Mouse (Mus musculus) midbrain, embryonic 14.5 days (tissue): Measurements from ENCODE around the gene Rhobtb3. TPM values are rescaled to one million over a fixed set of nuclear protein-coding genes. Genes with fewer than 3 reads are reported as not detected.
A peak's percentile ranks its signal among the peaks of the same experiment; 100 is the strongest.
"Not testable (repeated sequence)": the region's sequence is repeated elsewhere in the genome, so short reads cannot be mapped to it uniquely, and the experiment has no call there.

ENCODE experiments used
- ATAC-seq: fragments of 200-750 bp; cut with Nextera tagmentation; 2 replicates; pipeline ENCODE4 v1.8.0; 2017; ENCODE audit warnings: moderate number of reproducible peaks, moderate library complexity; ENCODE audit not compliant: low FRiP score, low TSS enrichment
- DNase-seq: peaks from one replicate; pipeline ENCODE4 v3.0.0-alpha.2; 2015
- H3K27ac ChIP-seq: fragments of 300-500 bp; sonication (generic); replicated peaks from 2 replicates; pipeline ENCODE4 v1.5.1; 2014; ENCODE audit warnings: mild to moderate bottlenecking, low read depth, low read length, moderate library complexity
- H3K27me3 ChIP-seq: fragments of 300-500 bp; sonication (generic); 2 replicates; pipeline ENCODE4 v1.6.1; 2014; ENCODE audit warnings: low read length, control low read depth, mixed read lengths; ENCODE audit not compliant: control insufficient read depth, insufficient read depth
- H3K36me3 ChIP-seq: fragments of 300-500 bp; sonication (generic); 2 replicates; pipeline ENCODE4 v1.6.1; 2014; ENCODE audit warnings: low read length, control low read depth; ENCODE audit not compliant: control insufficient read depth, insufficient read depth
- H3K4me1 ChIP-seq: fragments of 300-500 bp; sonication (generic); 2 replicates; pipeline ENCODE4 v1.6.1; 2014; ENCODE audit warnings: mild to moderate bottlenecking, antibody characterized with exemption, low read length, control low read depth; ENCODE audit not compliant: control insufficient read depth, insufficient read depth
- H3K4me2 ChIP-seq: fragments of 300-500 bp; sonication (generic); 2 replicates; pipeline ENCODE4 v1.6.1; 2014; ENCODE audit warnings: mild to moderate bottlenecking, low read length, moderate library complexity
- H3K4me3 ChIP-seq: fragments of 300-500 bp; sonication (generic); replicated peaks from 2 replicates; pipeline ENCODE4 v1.5.1; 2014; ENCODE audit warnings: low read depth, low read length
- H3K9ac ChIP-seq: fragments of 300-500 bp; sonication (generic); replicated peaks from 2 replicates; pipeline ENCODE4 v1.6.1; 2014; ENCODE audit warnings: mild to moderate bottlenecking, low read length, moderate library complexity
- H3K9me3 ChIP-seq: fragments of 300-500 bp; sonication (generic); 2 replicates; pipeline ENCODE4 v1.6.1; 2016; ENCODE audit warnings: low read length, control low read depth, mixed read lengths; ENCODE audit not compliant: control insufficient read depth
- WGBS: fragments of 180-500 bp; shearing (Covaris S2); extraction: QIAGEN DNeasy Blood & Tissue Kit; methylation state at CpG from one replicate; pipeline ENCODE4 v1.1.7; 2014; 5-methylcytosine and 5-hydroxymethylcytosine counted together
- polyA plus RNA-seq: library from polyadenylated mRNA; unstranded; fragments of >200 nt; fragmentation: Nextera tagmentation; extraction: Ambion mirVana; gene quantifications from 2 replicates; pipeline ENCODE4 v1.2.1, GENCODE M21; 2014

Rhobtb3 gene
- polyA plus RNA-seq, 1 experiment from 2014 or later = 40.6 TPM

DNA sequence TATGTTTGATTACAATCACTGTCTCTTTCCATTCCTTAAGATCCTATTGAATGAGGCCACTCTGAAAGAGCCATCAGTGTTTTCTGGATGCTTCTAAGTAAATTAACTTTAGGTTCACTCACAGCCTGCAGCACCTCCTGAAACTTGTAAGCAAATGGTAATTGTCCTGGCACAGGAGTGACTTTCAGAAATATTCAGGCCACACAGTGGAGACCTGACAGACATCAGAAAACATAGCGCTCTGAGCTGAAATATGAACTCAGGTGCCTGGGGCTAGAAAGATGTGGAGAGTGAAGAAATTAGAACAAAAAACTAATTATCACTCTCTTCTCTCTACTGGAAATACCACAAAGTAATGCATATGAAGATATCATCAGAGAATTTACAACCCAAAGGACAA is 10.4 kb downstream of the Rhobtb3 start:
- H3K27ac ChIP-seq = no peak overlapping the region
- H3K9ac ChIP-seq = no peak overlapping the region
- no peaks in the 10 kb centered on the region for H3K9me3 ChIP-seq
- peaks cover 31% of the 10 kb centered on the region for H3K36me3 ChIP-seq
- ATAC-seq = no peak
- H3K4me1 ChIP-seq = no peaks in the 10 kb centered on the region
- H3K4me2 ChIP-seq = no peak overlapping the region
- no peaks in the 10 kb centered on the region for H3K27me3 ChIP-seq
- DNase-seq = no peak
- 84% methylated on average over 1 of the region's 1 CpGs for WGBS
- H3K4me3 ChIP-seq = no peak overlapping the region

DNA sequence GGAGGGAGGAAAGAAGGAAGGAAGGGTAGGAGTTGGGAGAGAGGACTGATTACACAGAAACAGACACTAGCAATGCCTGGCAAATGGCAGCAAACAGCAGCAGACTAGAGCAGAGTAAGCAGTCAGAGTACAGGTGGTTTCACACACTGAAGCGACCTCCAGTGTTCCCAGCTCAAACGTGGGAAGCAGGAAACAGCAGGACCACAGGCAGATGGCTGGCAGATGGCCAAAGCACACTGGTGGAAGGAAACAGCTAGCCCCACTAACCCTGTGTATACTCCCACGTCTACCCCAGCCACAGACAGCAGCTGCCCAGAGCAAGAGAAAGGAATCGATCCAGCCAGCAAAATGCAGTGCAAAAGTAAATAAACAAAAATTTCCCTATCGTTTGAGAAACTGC is 12.7 kb downstream of the Rhobtb3 start:
- DNase-seq (peak; percentile 72), ATAC-seq (peak; percentile 75)
- no peak overlapping the region for H3K4me2 ChIP-seq
- H3K4me1 ChIP-seq = no peaks in the 10 kb centered on the region
- H3K27me3 ChIP-seq = no peaks in the 10 kb centered on the region
- 21% methylated on average over 5 of the region's 5 CpGs for WGBS
- peaks cover 23% of the 10 kb centered on the region; the same call in 1 of the 2 replicates for H3K36me3 ChIP-seq
- no peak overlapping the region; the same call in 1 of the 2 replicates for H3K27ac ChIP-seq
- H3K9me3 ChIP-seq = no peaks in the 10 kb centered on the region
- no peak overlapping the region for H3K9ac ChIP-seq
- no peak overlapping the region for H3K4me3 ChIP-seq

DNA sequence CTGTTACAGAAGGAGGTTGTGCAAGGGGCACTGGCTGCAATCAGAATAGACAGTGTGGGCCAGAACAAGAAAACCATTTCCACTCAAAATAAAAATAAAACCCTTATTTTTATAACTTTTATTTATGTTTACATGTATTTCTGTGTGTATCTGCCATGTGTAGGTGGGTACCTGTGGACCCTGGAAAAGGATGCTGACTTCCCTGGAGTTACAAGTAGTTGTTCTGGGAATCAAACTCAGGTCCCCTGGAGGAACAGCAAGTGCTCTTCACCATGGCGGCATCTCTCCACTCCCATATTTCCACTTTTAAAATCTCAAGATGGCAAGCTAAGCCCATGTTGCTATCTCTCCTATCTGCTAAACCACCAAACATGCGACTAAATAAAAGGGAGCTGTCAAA is 13.1 kb downstream of the Rhobtb3 start:
- Histone ChIP-seq H3K9me3 (no peaks in the 10 kb centered on the region), H3K9ac (no peak overlapping the region), H3K4me3 (no peak overlapping the region), H3K36me3 (peaks cover 23% of the 10 kb centered on the region; the same call in 1 of the 2 replicates), H3K4me1 (no peaks in the 10 kb centered on the region), H3K27me3 (no peaks in the 10 kb centered on the region), H3K27ac (no peak overlapping the region; the same call in 1 of the 2 replicates), H3K4me2 (no peak overlapping the region)
- WGBS = 77% methylated on average over 2 of the region's 2 CpGs
- ATAC-seq (no peak), DNase-seq (no peak)

DNA sequence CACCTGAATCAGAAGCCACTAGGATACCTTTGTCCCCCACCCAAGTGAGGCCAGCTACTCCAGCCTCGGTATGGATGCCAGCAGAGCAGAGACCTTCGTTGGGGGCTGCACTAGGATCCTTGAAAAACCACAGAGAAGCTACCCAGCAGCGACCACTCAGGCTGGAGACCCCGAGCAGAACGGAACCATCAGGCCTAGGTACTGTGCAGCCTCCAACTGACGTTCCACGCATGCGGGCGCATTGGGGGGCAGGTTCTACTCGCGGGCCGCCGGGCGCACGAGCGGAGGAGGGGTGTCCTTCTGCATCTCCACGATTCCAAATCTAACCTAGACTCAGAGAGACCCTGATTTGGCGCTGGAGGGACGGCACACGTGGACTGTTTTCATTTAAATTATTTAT is 13.7 kb downstream of the Rhobtb3 start:
- Histone ChIP-seq H3K4me1 (no peaks in the 10 kb centered on the region), H3K27me3 (no peaks in the 10 kb centered on the region), H3K27ac (no peak overlapping the region), H3K4me3 (no peak overlapping the region), H3K36me3 (peaks cover 23% of the 10 kb centered on the region; the same call in 1 of the 2 replicates), H3K9ac (no peak overlapping the region), H3K9me3 (no peaks in the 10 kb centered on the region), H3K4me2 (no peak overlapping the region)
- DNase-seq (no peak), ATAC-seq (no peak)
- 94% methylated on average over 20 of the region's 20 CpGs for WGBS

DNA sequence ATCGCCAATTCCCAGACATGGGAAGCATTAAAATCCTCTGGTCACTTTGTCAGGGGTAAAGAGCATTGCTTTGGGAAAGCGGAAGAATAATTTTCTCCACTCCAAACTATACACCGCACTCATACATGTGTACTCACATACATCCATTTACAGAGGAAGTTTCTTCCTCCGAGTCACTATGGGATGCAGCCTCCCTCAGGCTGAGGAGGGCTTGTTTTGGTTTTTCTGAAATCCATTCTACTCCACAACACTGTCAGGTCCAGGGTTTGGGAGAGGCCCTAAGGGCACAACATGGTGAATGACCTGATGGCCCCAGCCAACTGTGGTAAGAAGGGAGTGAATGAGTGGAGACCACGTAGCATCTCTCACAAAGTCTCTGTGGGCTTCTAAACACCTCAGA is 14.7 kb downstream of the Rhobtb3 start:
- not testable (repeated sequence) for H3K4me3 ChIP-seq, H3K27ac ChIP-seq, H3K9me3 ChIP-seq, DNase-seq, H3K4me2 ChIP-seq, ATAC-seq, H3K27me3 ChIP-seq, H3K9ac ChIP-seq, H3K4me1 ChIP-seq
- H3K36me3 ChIP-seq = peaks cover 23% of the 10 kb centered on the region; the same call in 1 of the 2 replicates
- 98% methylated on average over 5 of the region's 5 CpGs for WGBS

DNA sequence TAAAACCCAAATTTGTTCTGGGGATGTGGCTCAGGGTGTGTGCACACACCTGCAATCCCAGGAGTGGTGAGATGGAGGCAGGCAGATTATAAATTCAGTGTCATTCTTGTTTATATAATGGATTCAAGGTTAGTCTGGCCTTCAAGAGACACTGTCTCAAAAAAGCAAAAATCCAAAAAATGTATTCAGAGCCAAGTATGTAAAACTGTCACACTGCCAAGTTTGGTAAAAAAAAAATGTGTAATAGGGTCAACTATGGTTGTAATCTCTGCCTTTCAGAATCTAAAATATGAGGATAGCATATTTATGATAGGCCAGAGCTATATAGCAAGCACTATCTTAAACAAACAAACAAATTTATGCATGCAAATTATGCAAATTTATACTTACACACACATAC is 15.8 kb downstream of the Rhobtb3 start:
- DNase-seq = no peak
- Histone ChIP-seq H3K9ac (no peak overlapping the region), H3K4me3 (no peak overlapping the region), H3K27ac (no peak overlapping the region), H3K4me1 (no peaks in the 10 kb centered on the region), H3K9me3 (no peaks in the 10 kb centered on the region), H3K36me3 (peaks cover 23% of the 10 kb centered on the region; the same call in 1 of the 2 replicates), H3K27me3 (no peaks in the 10 kb centered on the region), H3K4me2 (no peak overlapping the region)
- no peak for ATAC-seq

DNA sequence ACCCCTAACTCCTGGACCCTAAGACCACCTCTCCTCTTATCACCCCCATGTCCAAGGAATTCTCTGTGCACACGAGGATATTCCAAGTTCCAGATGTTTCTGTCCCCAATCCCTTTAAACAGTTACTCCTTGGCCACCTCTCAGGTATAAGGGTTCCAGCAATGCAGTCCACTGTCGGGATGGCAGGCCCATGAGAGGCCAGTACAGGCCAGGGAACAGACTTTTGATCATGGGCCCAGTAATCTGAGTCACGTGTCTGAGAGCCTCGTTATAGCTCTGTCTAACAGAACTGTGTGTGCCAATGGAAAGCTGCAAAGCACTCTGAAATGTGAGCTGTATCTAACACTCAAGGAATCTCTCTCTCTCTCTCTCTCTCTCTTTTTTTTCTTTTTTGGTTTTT is 29.6 kb downstream of the Rhobtb3 start:
- no peak overlapping the region for H3K4me2 ChIP-seq
- H3K9ac ChIP-seq = no peak overlapping the region
- DNase-seq (no peak), ATAC-seq (no peak)
- H3K4me1 ChIP-seq = no peaks in the 10 kb centered on the region
- no peak overlapping the region for H3K4me3 ChIP-seq
- H3K9me3 ChIP-seq = no peaks in the 10 kb centered on the region
- H3K36me3 ChIP-seq = peaks cover 51% of the 10 kb centered on the region
- WGBS = 84% methylated on average over 4 of the region's 4 CpGs
- no peaks in the 10 kb centered on the region for H3K27me3 ChIP-seq
- H3K27ac ChIP-seq = no peak overlapping the region

DNA sequence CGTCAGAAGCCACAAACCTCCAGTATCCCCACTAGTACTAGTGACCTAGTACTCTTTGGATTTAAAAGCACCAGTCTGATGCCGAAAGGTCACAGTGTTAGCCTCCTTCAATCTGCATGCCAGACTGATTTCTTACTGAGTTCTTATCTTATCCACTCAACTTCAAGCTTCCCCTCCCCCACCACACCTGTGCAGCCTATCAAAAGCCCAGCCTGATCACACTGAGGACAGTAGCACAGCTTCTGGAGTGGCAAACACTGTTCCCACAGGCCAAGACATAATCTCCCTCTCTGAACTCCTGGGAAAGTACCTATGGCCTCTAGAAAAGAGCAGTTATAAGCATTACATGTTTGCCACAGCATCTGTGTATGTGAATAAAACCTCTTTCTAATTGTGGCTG is 35.5 kb downstream of the Rhobtb3 start:
- Histone ChIP-seq H3K9me3 (no peaks in the 10 kb centered on the region), H3K27ac (no peak overlapping the region), H3K4me1 (0 out of 2 replicates have a peak, but pooled peaks cover 10% of the 10 kb centered on the region), H3K27me3 (no peaks in the 10 kb centered on the region), H3K4me3 (no peak overlapping the region), H3K36me3 (peaks cover 14% of the 10 kb centered on the region), H3K4me2 (no peak overlapping the region), H3K9ac (no peak overlapping the region)
- ATAC-seq (no peak), DNase-seq (no peak)
- WGBS = 87% methylated on average over 2 of the region's 2 CpGs

DNA sequence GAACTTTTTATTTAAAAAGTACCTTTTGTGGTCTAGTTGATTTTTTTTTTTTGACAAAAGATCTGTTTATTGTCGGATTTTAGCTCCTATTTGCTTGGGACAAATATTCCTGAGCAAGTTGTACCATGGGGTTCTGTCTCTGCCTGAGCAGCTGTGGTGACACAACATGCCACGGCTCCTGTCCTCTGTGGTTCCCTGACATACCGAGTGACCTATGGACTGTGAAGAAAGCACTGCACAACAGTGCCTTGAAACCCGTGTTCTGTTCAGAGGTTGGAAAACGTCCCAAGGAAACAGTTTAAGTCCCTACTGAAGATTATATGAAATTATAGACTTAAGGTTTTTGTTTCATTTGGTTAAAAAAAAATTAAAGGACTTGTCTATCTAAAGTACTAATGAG is 36.6 kb downstream of the Rhobtb3 start:
- no peak overlapping the region for H3K4me2 ChIP-seq
- H3K27me3 ChIP-seq = no peaks in the 10 kb centered on the region
- ATAC-seq = no peak
- no peak overlapping the region for H3K4me3 ChIP-seq
- H3K27ac ChIP-seq = no peak overlapping the region
- peaks cover 17% of the 10 kb centered on the region for H3K36me3 ChIP-seq
- H3K4me1 ChIP-seq = 0 out of 2 replicates have a peak, but pooled peaks cover 10% of the 10 kb centered on the region
- no peaks in the 10 kb centered on the region for H3K9me3 ChIP-seq
- no peak for DNase-seq
- no peak overlapping the region for H3K9ac ChIP-seq
- 73% methylated on average over 5 of the region's 5 CpGs for WGBS
